Mouse (Mus musculus): ENCODE data around the gene Snx29.

DNA sequence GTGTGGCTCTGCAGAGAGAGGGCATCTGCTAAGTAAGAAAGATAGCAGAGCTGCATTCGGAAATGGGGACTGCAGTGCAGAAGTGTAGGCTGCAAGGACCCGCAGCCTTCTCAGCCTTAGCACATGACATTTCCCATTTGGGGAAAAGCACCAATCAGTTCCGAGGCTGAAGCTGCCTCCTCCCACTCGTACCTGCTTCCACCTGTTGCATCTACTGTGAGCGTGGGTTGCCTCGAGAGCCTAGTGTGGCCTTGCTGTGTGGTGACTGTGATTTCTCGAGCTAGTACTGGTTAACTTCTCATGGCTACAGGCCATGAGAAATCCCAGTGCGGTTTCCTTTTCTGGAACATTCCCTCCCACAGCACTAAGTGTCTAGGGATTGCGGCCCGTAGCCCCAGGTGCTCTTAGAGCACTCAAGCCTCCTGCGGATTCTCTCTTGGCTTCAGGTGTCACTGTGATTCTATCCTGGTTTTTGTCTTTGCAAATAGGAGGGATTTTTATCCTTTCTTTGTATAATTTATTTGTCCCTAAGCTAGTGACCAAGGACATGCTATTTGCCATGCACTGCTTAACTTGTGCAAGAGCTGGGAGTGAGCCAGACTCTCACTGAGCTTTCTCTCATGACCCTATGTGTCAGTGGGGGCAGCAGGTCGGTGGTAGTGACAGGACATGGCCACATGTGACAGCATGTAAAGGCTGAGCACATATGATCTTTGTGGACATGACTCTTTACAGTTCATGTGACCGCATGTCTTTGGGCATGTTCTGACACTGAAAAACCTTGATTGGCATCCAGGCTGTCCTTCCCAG is 342.4 kb downstream of the Snx29 start:
- TF ChIP-seq CTCF (IDR thresholded peaks at IDR 0.05; ENCODE audit: low read depth, low read length) (no peak), POLR2A (IDR thresholded peaks at IDR 0.05; ENCODE audit: extremely low read depth, insufficient read depth, low read length) (no peak)
